Mouse (Mus musculus): ENCODE measurements around the gene Dlg5. TPM values are rescaled to one million over a fixed set of nuclear protein-coding genes. Genes with fewer than 3 reads are reported as not detected.

The Dlg5 gene
- polyA plus RNA-seq, 1 experiment from 2014 or later, result 33.6 TPM

GRCm38 (mm10) chr14:24087430-24087829 lies 158.3 kb downstream of the Dlg5 start:
- Histone ChIP-seq H3K4me3 (ENCODE audit: low read depth, low read length) (no peak overlapping the region), H3K4me1 (ENCODE audit: control insufficient read depth, insufficient read depth, low read length) (no peaks in the 10 kb centered on the region), H3K27me3 (ENCODE audit: control insufficient read depth, insufficient read depth, low read length) (no peaks in the 10 kb centered on the region), H3K27ac (ENCODE audit: low read length) (no peak overlapping the region), H3K9me3 (ENCODE audit: control insufficient read depth, low read depth, low read length) (no peaks in the 10 kb centered on the region), H3K4me2 (replicated peaks; ENCODE audit: low read depth, low read length) (no peak overlapping the region), H3K9ac (replicated peaks; ENCODE audit: low read depth, low read length) (no peak overlapping the region), H3K36me3 (ENCODE audit: control insufficient read depth, insufficient read depth, low read length) (no peaks in the 10 kb centered on the region)
- 87% methylated on average over 3 of the region's 3 CpGs for WGBS
- ATAC-seq (ENCODE audit: insufficient number of reproducible peaks, insufficient read depth, low FRiP score, low read depth), result no peak

GRCm38 (mm10) chr14:24086481-24086880 lies 159.2 kb downstream of the Dlg5 start:
- H3K9ac ChIP-seq (replicated peaks; ENCODE audit: low read depth, low read length), result no peak overlapping the region
- no peaks in the 10 kb centered on the region for H3K36me3 ChIP-seq (ENCODE audit: control insufficient read depth, insufficient read depth, low read length)
- WGBS, result 64% methylated on average over 5 of the region's 5 CpGs
- no peak for ATAC-seq (ENCODE audit: insufficient number of reproducible peaks, insufficient read depth, low FRiP score, low read depth)
- no peak overlapping the region for H3K4me3 ChIP-seq (ENCODE audit: low read depth, low read length)
- H3K27ac ChIP-seq (ENCODE audit: low read length), result no peak overlapping the region
- no peaks in the 10 kb centered on the region for H3K9me3 ChIP-seq (ENCODE audit: control insufficient read depth, low read depth, low read length)
- H3K27me3 ChIP-seq (ENCODE audit: control insufficient read depth, insufficient read depth, low read length), result no peaks in the 10 kb centered on the region
- H3K4me1 ChIP-seq (ENCODE audit: control insufficient read depth, insufficient read depth, low read length), result no peaks in the 10 kb centered on the region
- H3K4me2 ChIP-seq (replicated peaks; ENCODE audit: low read depth, low read length), result no peak overlapping the region

Small RNA genes within 50 kb of the gene (microRNA-seq; reads per million reads assigned to microRNA genes)
- gene Mir7210, result not detected

Other genes starting within 250 kb of the Dlg5 start
- gene Kcnma1, start 231.4 kb downstream of the Dlg5 start, polyA plus RNA-seq (2014; fragmentation: Nextera tagmentation; extraction: Ambion mirVana), result 14.4 and 17.8 TPM in 2 replicates
- not detected in 2 replicates for gene E330034G19Rik, start 47.3 kb upstream of the Dlg5 start, polyA plus RNA-seq (2014; fragmentation: Nextera tagmentation; extraction: Ambion mirVana)
- gene Polr3a, start 241.1 kb upstream of the Dlg5 start, polyA plus RNA-seq (2014; fragmentation: Nextera tagmentation; extraction: Ambion mirVana), result 21.9 and 23.5 TPM in 2 replicates
- gene Rps24, start 241.2 kb upstream of the Dlg5 start, polyA plus RNA-seq (2014; fragmentation: Nextera tagmentation; extraction: Ambion mirVana), result 1,400 and 1,408 TPM in 2 replicates

Data from stomach, embryonic 14.5 days (tissue).